Mouse (Mus musculus) kidney, adult 2 months (tissue): ENCODE measurements at regions not wholly inside any gene's neighbourhood (a gene's known extent, or its start where the extent isn't known, plus 50 kb on each side); places are given as distances from the start of the nearest gene placed in this dataset.

Experiments used
- CTCF ChIP-seq: fragments of 200-500 bp; conservative IDR thresholded peaks from 2 replicates; pipeline ENCODE4 v1.5.1; 2011; ENCODE audit warnings: low read depth, mild to moderate bottlenecking, control low read depth, low read length, moderate library complexity, mixed read lengths; ENCODE audit not compliant: insufficient read depth, insufficient read length
- POLR2A ChIP-seq: fragments of 200-500 bp; IDR thresholded peaks from one replicate; pipeline ENCODE4 v1.6.1; 2011; ENCODE audit warnings: low read depth, low read length, control low read depth

GRCm38 (mm10) chr3:159741816-159742215 lies 97.7 kb upstream of the Wls start:
- TF ChIP-seq CTCF (no peak), POLR2A (no peak)
